Mouse (Mus musculus) retina, postnatal 7 days (tissue): ENCODE results near the gene Ppp2r5c.

Experiments
- DNase-seq: peaks from one replicate; pipeline ENCODE4 v3.0.0-alpha.2; 2012; ENCODE audit warnings: low read depth, low spot score

The Ppp2r5c gene

GRCm38 (mm10) chr12:110608460-110609152 is 161.7 kb downstream of the Ppp2r5c start:
- no peak for DNase-seq

GRCm38 (mm10) chr12:110609153-110609497 is 162.2 kb downstream of the Ppp2r5c start:
- no peak for DNase-seq

- DNase-seq = no peak
Measured at GRCm38 (mm10) chr12:110610713-110611112, 163.8 kb downstream of the Ppp2r5c start.

GRCm38 (mm10) chr12:110630056-110630455 is 183.1 kb downstream of the Ppp2r5c start:
- peak; percentile 71 for DNase-seq
